Mouse (Mus musculus) hindbrain, embryonic 16.5 days (tissue): ENCODE results near the gene Tbc1d15. TPM values are rescaled to one million over a fixed set of nuclear protein-coding genes. Genes with fewer than 3 reads are reported as not detected.

Experiments
- ATAC-seq: fragments of 200-750 bp; cut with Nextera tagmentation; 2 replicates; pipeline ENCODE4 v1.8.0; 2017; ENCODE audit warnings: moderate TSS enrichment, moderate library complexity
- H3K27ac ChIP-seq: fragments of 300-500 bp; sonication (generic); 2 replicates; pipeline ENCODE4 v1.5.1; 2014; ENCODE audit warnings: low read depth, mild to moderate bottlenecking, control low read depth, low read length, moderate library complexity
- H3K27me3 ChIP-seq: fragments of 300-500 bp; sonication (generic); replicated peaks from 2 replicates; pipeline ENCODE4 v1.6.1; 2014; ENCODE audit warnings: low read length; ENCODE audit not compliant: control insufficient read depth, insufficient read depth
- H3K36me3 ChIP-seq: fragments of 300-500 bp; sonication (generic); 2 replicates; pipeline ENCODE4 v1.6.1; 2014; ENCODE audit warnings: mild to moderate bottlenecking, low read length, moderate library complexity, mixed read lengths; ENCODE audit not compliant: control insufficient read depth, insufficient read depth
- H3K4me1 ChIP-seq: fragments of 300-500 bp; sonication (generic); 2 replicates; pipeline ENCODE4 v1.6.1; 2014; ENCODE audit warnings: low read depth, low read length; ENCODE audit not compliant: control insufficient read depth, insufficient read depth
- H3K4me2 ChIP-seq: fragments of 300-500 bp; sonication (generic); 2 replicates; pipeline ENCODE4 v1.6.1; 2014; ENCODE audit warnings: mild to moderate bottlenecking, low read length, control low read depth, moderate library complexity
- H3K4me3 ChIP-seq: fragments of 300-500 bp; sonication (generic); 2 replicates; pipeline ENCODE4 v1.5.1; 2014; ENCODE audit warnings: mild to moderate bottlenecking, low read length, control low read depth, moderate library complexity
- H3K9ac ChIP-seq: fragments of 300-500 bp; sonication (generic); 2 replicates; pipeline ENCODE4 v1.6.1; 2014; ENCODE audit warnings: low read depth, mild to moderate bottlenecking, control low read depth, low read length, moderate library complexity
- H3K9me3 ChIP-seq: fragments of 300-500 bp; sonication (generic); 2 replicates; pipeline ENCODE4 v1.6.1; 2014; ENCODE audit warnings: mild to moderate bottlenecking, low read length, moderate library complexity; ENCODE audit not compliant: control insufficient read depth
- WGBS: fragments of 180-500 bp; shearing (Covaris S2); extraction: QIAGEN DNeasy Blood & Tissue Kit; methylation state at CpG from one replicate; pipeline ENCODE4 v1.1.7; 2014; 5-methylcytosine and 5-hydroxymethylcytosine counted together
- polyA plus RNA-seq: library from polyadenylated mRNA; unstranded; fragments of >200 nt; fragmentation: Nextera tagmentation; extraction: Ambion mirVana; gene quantifications from 2 replicates; pipeline ENCODE4 v1.2.1, GENCODE M21; 2015

Gene Tbc1d15
- polyA plus RNA-seq, 1 experiment from 2014 or later = 26.9 TPM

DNA sequence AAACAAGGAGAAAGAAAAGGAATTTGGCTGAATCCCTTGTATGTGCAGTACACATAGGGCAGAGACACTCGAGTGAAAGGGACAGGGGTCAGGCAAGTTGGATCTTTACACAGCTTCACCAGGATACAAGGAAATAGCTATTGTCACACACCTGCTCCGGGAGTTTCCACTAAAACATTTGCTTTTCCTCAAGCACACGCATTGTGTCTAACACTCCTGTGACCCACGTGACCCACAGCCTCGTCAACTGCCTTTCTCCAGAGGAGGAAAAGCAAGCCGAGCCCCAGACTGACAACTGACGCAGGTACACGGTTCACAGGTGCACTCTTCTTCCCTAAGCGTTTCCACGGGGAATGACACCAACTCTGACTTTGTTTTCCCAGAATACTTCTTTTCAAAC, 32.9 kb upstream of the Tbc1d15 start:
- no peak overlapping the region for H3K27ac ChIP-seq
- whole genome bisulfite sequencing = 75% methylated on average over 10 of the region's 10 CpGs
- no peak for ATAC-seq
- no peak overlapping the region for H3K4me3 ChIP-seq
- H3K36me3 ChIP-seq = peaks cover 18% of the 10 kb centered on the region
- H3K27me3 ChIP-seq = no peaks in the 10 kb centered on the region
- no peak overlapping the region for H3K9ac ChIP-seq
- no peaks in the 10 kb centered on the region for H3K9me3 ChIP-seq
- H3K4me2 ChIP-seq = no peak overlapping the region
- H3K4me1 ChIP-seq = no peaks in the 10 kb centered on the region

DNA sequence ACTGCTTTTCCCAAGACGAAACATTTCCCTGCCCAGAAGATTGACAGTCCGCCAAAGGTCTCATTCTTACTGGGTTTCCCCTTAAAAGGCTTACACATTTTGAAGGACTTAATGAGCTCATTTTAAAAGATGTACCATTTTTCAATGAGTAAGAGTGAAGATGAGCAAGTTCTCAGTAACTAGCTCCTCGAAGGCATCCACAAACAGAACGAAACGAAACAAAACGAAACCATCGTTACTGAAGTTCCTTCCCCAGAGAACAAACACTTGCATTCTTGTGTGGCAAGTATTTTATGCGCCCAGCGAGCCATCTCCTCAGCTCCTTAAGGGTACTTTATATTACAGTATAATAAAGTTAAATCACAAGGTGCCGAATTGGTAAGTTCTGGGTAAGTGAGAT, 30.1 kb upstream of the Tbc1d15 start:
- Histone ChIP-seq H3K27ac (no peak overlapping the region), H3K9me3 (no peaks in the 10 kb centered on the region), H3K27me3 (no peaks in the 10 kb centered on the region), H3K36me3 (peaks cover 3% of the 10 kb centered on the region; the same call in 1 of the 2 replicates), H3K4me3 (no peak overlapping the region), H3K9ac (no peak overlapping the region), H3K4me2 (no peak overlapping the region), H3K4me1 (no peaks in the 10 kb centered on the region)
- WGBS = 93% methylated on average over 10 of the region's 10 CpGs
- ATAC-seq = no peak

DNA sequence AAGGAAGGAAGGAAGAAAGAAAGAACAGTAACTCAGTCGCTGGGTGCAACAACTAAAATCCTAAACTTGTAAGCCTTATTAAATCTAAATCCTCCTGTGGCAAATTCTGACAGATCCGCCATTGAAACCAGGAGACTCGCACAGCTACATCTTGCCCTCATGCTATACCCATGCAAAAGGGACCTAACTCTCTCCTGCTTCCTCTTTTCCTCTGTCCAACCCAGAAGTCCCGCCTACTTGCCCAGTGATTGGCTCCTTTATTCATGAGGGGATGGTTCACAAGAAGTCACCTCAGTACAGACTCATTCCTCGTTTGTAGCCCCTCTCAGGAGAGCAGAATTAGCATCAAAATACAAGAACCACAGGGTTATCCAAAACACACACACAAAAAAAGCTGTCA, 20.4 kb upstream of the Tbc1d15 start:
- Histone ChIP-seq H3K27ac (no peak overlapping the region), H3K9me3 (no peaks in the 10 kb centered on the region), H3K9ac (no peak overlapping the region), H3K36me3 (no peaks in the 10 kb centered on the region), H3K4me1 (no peaks in the 10 kb centered on the region), H3K27me3 (no peaks in the 10 kb centered on the region), H3K4me2 (no peak overlapping the region), H3K4me3 (no peak overlapping the region)
- 66% methylated on average over 5 of the region's 5 CpGs for WGBS
- ATAC-seq = no peak

DNA sequence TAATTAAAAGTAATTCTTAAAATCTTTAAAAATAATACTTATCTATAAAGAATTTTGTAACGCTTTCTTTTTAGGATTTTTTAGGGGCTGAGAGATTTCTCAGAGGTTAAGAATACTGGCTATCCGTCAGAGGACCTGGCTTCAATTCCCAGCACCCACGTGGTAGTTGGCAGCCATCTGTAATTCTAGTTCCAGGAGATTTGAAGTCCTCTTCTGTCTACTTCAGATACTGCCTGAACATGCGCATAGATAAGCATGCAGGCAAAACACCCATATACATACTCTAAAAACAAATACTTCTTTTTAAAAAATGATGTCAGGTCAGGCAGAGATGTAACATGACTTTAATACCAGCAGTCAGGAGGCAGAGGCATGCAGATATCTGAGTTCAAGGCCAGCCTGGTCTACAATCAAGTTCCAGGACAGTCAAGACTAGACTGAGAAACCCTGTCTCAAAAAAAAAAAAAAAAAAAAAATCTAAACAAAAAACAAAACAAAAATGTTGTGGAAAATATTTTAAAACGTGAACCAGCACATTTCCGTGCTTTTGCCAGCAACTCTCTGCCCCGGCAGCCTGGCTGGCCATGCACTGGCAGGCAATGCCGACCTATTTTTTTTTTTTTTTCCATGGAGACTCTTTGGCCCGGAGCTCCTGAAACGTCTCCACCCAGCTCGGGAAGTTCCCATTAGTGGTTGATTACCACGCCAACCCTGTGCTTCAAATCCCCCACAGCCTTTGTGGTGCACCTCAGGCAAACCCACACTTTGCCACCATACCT, 19.5 kb upstream of the Tbc1d15 start:
- Histone ChIP-seq H3K27me3 (no peaks in the 10 kb centered on the region), H3K9me3 (no peaks in the 10 kb centered on the region), H3K27ac (no peak overlapping the region), H3K4me1 (no peaks in the 10 kb centered on the region), H3K9ac (no peak overlapping the region), H3K36me3 (no peaks in the 10 kb centered on the region), H3K4me2 (no peak overlapping the region), H3K4me3 (no peak overlapping the region)
- WGBS = 87% methylated on average over 12 of the region's 12 CpGs
- ATAC-seq = no peak

DNA sequence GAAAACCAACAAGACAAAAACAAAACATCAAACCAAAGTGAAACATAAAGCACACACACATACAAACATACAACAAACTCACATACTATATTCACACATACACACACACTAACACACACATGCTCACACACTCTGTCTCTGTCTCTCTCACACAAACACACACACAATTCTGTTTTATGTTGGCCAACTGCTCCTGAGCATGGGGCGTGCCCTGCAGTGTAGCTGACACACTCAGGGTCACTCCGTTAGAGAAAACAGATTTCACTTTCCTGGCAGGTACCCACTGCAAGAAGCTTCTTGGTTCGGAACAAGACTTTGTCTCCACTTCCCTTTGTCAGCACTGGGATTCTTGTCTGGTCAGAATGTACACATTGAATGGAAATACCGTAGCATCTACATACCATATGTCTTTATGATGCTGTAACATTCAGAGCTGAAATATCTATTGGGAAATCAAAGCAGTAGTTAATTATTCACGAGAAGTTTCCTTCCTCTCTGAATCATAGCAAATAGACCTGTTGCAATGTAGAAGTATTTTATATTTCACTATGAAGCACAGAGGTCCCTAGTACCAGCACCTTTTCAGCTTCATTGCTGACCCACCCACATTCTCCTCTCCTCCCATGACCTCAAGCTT, 11.8 kb upstream of the Tbc1d15 start:
- H3K9ac ChIP-seq = no peak overlapping the region
- no peaks in the 10 kb centered on the region for H3K4me1 ChIP-seq
- H3K4me2 ChIP-seq = no peak overlapping the region
- no peaks in the 10 kb centered on the region for H3K27me3 ChIP-seq
- no peaks in the 10 kb centered on the region for H3K36me3 ChIP-seq
- no peak overlapping the region for H3K4me3 ChIP-seq
- ATAC-seq = no peak
- WGBS = 79% methylated on average over 5 of the region's 5 CpGs
- no peaks in the 10 kb centered on the region for H3K9me3 ChIP-seq
- H3K27ac ChIP-seq = no peak overlapping the region

DNA sequence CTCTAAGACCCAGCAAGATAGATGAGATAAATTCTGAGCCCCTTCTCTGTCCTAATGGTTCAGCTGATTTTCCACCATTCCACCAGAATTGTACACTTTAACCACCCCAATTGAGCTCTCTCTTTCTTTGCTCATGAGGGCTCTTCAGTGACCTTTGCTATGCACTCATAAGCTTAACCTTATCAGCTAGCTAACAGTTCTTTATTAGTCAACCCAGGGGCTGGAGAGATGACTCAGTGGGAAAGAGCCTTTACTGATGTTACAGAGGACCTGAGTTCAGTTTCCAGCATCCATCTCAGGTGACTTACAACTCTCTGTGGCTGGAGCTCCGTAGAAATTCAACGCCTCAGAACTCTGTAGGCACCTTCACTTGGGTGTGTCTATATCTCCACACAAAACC, 11.0 kb upstream of the Tbc1d15 start:
- ATAC-seq = no peak
- H3K36me3 ChIP-seq = no peaks in the 10 kb centered on the region
- H3K9ac ChIP-seq = no peak overlapping the region
- WGBS = 88% methylated on average over 2 of the region's 2 CpGs
- no peaks in the 10 kb centered on the region for H3K27me3 ChIP-seq
- H3K4me2 ChIP-seq = no peak overlapping the region
- H3K27ac ChIP-seq = no peak overlapping the region
- no peaks in the 10 kb centered on the region for H3K4me1 ChIP-seq
- H3K9me3 ChIP-seq = no peaks in the 10 kb centered on the region
- H3K4me3 ChIP-seq = no peak overlapping the region

DNA sequence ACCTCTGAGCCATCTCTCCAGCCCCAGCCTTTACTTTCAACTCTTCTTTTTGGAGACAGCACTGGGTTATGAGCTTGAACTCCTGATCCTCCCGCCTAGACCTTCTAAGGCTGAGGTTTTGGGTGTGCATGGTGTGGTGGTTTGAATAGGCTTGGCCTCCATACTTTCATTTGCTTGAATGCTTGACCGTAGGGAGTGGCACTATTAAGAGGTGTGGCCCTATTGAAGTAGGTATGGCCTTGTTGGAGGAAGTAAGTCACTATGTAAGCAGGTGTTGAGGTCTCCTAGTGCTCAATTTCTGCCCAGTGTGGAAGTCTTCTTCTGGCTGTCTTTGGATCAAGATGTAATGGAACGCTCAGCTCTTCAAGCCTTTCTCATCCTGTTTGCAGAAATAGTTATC, 10.2 kb upstream of the Tbc1d15 start:
- H3K4me2 ChIP-seq = no peak overlapping the region
- no peaks in the 10 kb centered on the region for H3K9me3 ChIP-seq
- WGBS = 92% methylated on average over 3 of the region's 3 CpGs
- no peaks in the 10 kb centered on the region for H3K4me1 ChIP-seq
- no peak overlapping the region for H3K9ac ChIP-seq
- H3K36me3 ChIP-seq = no peaks in the 10 kb centered on the region
- ATAC-seq = no peak
- no peak overlapping the region for H3K27ac ChIP-seq
- no peaks in the 10 kb centered on the region for H3K27me3 ChIP-seq
- H3K4me3 ChIP-seq = no peak overlapping the region

DNA sequence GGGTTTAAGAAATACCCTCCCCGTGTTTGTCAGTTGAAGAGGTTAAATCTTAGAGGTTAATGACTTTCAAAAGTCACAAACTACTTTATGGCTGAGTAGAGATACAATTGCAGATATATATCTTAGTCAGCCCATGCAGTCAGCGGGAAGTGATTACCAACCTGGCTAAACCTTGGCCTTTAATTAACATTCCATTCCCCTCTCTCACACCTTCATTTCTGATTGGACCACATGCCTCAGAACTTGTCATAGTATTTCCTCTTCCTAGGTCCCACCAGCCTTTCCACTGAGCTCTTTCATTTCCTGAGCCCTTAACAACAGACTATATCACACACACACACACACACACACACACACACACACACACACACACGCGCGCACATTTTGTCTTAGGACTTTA, 4.9 kb upstream of the Tbc1d15 start:
- peaks cover 4% of the 10 kb centered on the region; the same call in 1 of the 2 replicates for H3K4me1 ChIP-seq
- no peak overlapping the region for H3K4me3 ChIP-seq
- H3K4me2 ChIP-seq = no peak overlapping the region
- H3K9me3 ChIP-seq = no peaks in the 10 kb centered on the region
- H3K27ac ChIP-seq = no peak overlapping the region
- ATAC-seq = no peak
- no peak overlapping the region for H3K9ac ChIP-seq
- 86% methylated on average over 5 of the region's 5 CpGs for WGBS
- H3K27me3 ChIP-seq = no peaks in the 10 kb centered on the region
- H3K36me3 ChIP-seq = no peaks in the 10 kb centered on the region

DNA sequence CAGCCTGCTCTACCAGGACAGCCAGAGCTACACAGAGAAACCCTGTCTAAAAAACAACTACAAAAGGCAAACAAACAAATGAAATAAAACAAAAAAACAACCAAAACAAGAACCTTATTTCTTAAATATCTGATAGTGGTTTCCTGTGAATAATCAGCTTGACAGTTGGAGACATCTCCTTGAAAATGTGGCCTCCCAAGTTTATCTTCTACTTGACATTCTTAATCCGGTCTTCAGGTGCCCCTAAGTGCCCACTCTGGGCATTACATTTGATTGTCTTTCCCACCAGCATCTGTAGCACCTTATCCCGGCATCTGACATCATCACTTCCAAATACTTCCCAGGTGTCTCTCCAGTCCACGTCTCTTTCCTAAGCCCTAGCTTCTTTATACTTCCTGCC, 2.3 kb upstream of the Tbc1d15 start:
- Histone ChIP-seq H3K9ac (no peak overlapping the region), H3K36me3 (no peaks in the 10 kb centered on the region), H3K27ac (no peak overlapping the region), H3K27me3 (no peaks in the 10 kb centered on the region), H3K9me3 (no peaks in the 10 kb centered on the region), H3K4me2 (no peak overlapping the region), H3K4me1 (peaks cover 12% of the 10 kb centered on the region), H3K4me3 (no peak overlapping the region)
- ATAC-seq = no peak
- WGBS = 83% methylated on average over 3 of the region's 3 CpGs
